Mouse (Mus musculus): ENCODE measurements at regions not wholly inside any gene's neighbourhood (a gene's known extent, or its start where the extent isn't known, plus 50 kb on each side); places are given as distances from the start of the nearest gene placed in this dataset.

GRCm38 (mm10) chr4:87386835-87387234, 156.6 kb upstream of the Slc24a2 start:
- DNase-seq (ENCODE audit: low spot score in 2 of 2), result no peak

- no peak for DNase-seq (ENCODE audit: low spot score in 2 of 2)
These were observed 156.0 kb upstream of the Slc24a2 start for GRCm38 (mm10) chr4:87386271-87386670.

- no peak for DNase-seq (ENCODE audit: low spot score in 2 of 2)
These were observed 155.0 kb upstream of the Slc24a2 start for GRCm38 (mm10) chr4:87385221-87385739.

DNA sequence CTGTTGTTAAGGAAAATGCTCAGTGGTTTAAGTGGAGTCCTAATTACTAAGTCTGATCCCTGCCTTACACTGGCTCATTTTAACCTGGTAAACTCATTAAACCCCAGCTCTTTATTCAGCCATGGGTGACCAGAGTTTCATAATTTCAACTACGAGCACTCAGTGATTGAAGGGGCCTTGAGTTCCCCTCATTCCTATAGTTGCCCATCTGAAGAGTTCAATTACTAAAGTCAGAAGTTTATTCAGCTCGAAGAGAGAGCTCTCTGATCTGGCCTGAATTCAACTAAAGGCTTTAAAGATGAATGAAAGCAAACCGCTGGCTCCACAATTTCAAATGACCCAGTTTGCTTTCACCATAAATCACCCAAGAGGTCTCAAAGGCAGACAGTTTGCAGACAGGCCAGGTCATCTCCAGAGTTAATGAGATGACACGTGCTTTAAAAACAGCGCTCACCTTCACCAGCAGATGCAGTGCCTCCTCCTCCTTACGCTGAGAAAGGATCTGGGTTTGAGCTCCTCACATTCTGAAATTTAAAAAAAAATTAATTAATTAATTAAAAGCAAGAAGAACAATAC, 154.3 kb upstream of the Slc24a2 start:
- no peak for DNase-seq (ENCODE audit: low spot score in 2 of 2)

GRCm38 (mm10) chr4:87380716-87381115, 150.4 kb upstream of the Slc24a2 start:
- DNase-seq (ENCODE audit: low spot score in 2 of 2), result no peak

DNA sequence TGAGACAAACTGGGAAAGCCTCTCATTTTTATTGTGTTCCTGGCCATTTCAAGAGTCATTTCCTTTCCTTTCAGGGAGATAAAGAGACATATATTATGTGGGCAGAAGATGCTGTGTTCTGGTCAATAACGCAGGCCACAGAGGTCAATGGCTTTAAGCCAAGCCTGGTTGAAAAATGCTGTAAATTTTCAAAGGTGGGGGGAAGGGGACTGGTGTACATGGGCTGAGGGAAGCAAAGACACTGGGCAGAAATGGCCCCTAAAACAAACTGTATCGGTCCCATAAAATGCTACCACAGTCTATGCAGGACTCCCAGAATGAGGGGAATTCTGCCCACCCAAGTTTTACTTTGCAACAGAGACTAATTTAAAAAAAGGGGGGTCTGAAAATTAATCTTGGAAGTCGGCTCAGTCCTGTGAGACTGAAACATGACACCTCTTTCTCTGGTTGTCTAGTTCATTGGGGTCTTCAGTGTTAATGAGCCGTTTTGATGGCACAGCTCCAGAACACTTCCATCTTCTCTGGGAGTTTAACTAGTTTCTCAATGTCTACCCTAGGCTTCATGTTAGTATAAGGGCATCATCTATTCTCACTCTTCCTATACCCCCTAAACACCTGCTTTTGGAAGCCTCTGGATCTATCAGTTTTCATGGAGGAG, 149.4 kb upstream of the Slc24a2 start:
- DNase-seq (ENCODE audit: low spot score in 2 of 2), result no peak

DNA sequence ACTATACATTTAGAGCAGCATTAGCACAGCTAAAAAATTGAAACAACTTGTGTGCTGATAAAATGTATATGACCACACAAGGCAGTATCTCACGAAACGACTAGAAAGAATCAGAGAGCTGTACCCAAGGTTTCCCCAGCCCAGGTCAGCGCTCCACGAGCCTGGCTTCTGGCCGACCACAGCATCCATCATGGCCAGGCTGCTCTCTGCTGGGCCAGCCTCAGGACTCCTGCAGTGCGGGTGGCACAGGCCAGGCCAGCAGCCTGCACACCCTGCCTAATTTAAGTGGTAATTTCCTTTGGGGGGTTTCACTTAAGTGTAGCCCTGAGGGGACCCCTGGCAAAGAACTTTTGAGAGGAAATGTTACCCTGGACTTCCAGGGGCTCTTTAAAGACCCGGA, 141.7 kb upstream of the Slc24a2 start:
- DNase-seq (ENCODE audit: low spot score in 2 of 2), result no peak

DNA sequence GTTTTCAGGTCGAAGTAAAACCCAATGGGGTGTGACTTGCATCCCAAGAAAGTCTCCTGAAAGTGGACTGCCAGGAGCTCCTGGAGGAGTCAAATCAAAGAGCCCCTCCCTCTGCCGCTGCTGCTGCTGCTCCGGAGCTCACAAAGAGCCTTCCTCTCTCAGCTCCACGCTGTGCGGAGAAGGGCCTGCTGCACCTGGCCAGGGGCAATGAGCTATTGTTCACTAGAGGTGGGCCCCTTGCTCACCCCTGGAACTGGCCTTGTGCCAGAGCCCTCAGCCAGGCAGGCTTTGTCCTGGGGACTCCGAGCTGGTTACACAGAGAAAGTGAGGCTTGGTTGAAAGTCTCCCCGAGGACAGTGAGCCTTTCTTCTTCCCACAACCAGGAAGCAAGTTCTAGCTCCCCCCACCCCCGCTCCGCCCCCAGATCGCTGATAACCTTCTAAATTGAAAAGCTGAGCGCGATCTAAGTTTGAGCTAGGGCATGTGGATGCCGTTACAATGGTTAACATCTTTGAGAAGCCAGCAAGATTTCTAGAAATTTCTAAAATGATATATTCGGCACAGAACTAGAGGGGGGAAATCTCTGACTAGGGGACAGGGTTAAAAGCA, 139.5 kb upstream of the Slc24a2 start:
- DNase-seq (ENCODE audit: low spot score in 2 of 2), result no peak

DNA sequence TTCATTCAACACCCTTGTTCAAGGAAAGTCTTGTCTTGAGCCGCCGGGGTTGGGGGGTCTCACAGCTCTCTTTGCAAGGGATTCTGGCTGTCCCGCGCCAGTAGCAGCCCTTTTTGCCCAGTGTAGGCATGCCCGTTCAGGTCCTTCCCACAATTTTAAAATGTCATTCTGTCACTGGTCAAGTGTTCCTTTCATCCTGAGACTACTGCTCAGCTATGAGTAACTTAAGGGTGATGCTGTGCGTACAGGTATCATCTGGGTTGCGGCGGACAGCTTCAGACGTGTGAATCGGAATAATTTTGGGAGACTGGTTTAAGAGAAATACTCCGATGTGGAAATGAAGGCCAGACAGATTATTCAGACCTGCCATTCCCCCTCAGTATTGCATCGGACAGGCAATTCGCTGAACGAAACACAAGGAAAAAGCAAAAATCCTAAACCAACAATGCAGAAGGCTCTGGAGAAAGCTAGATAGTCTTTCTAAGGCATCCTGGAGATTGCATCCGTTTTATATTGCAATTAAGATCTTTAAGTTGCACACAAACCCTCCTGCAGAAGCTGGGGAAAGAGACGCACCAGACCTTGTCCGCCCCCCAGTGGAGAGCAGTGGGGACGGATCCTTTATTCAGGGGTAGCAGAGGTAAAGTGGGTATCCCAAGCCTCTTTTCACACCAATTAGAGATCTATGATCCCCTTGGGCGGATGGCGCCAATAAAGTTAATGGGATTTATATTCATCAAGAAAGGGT, 138.3 kb upstream of the Slc24a2 start:
- DNase-seq (ENCODE audit: low spot score in 2 of 2), result peak in 1 of 2 experiments; percentile 12

DNA sequence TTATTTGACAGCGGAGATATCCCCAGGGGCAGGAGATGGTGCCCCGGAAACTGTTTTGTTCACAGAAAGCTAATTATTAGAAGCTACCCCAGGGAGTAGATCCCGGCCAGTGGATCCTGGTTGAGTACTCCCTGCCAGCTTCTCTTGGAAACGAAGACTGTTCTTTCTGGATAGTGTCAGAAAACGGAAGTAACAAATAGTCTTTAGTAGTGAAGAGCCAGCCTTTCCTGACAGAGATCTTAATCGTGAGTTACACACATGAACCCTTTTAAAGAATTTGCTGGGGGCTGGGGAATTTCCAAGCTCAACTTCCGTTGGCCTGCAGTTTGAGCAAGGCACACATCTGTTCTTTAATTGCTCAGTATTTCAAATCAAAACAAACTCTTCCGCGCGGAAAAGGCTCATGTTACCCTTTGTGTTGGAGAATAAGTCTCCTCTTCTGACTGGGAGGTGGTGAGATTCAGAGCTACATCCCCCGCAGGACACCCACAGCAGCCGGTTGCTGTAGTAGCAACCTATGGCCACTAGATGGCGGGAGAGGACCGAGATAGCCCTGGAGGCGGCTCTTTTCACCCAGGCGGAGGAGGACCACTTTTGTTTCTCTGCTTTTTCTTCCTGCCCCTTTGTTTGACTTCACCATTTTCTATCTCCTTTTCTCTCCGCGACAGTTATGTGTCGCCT, 137.6 kb upstream of the Slc24a2 start:
- DNase-seq (ENCODE audit: low spot score in 2 of 2), result peak; percentile 42 to 63

DNA sequence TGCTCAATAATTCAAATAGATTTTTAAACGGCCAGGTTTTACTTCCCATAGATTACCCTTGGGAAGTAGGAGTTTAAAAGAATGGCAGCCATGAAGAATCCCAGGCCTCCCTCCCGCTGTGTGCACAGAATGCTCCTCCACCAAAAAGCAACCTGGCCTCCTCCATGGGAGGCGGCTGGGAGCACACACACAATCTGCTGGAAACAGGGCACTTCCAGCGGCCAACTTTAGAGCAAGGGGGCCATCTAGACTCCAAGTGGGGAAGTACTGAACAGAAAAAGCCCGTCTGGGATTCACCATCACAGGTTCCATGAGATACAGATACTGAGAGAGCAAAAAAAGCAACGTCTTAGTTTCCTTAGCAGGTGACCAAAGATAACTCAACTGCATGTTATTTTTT, 131.9 kb upstream of the Slc24a2 start:
- DNase-seq (ENCODE audit: low spot score in 2 of 2), result no peak

- DNase-seq (ENCODE audit: low spot score in 2 of 2), result no peak
These were observed 129.2 kb upstream of the Slc24a2 start for GRCm38 (mm10) chr4:87359483-87359882.

DNA sequence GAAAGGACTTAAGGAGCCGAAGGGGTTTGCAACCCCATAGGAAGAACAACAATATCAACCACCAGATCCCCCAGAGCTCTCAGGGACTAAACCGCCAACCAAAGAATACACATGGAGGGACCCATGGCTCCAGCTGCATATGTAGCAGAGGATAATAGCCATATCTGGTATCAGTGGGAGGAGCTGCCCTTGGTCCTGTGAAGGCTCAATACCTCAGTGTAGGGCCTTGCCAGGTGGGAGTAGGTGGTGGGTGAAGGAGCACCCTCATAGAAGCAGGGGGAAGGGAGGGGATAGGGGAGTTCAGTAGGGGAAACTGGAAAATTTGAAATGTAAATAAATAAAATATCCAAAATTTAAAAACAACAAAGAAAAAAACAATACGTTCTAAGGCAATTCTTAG, 128.7 kb upstream of the Slc24a2 start:
- DNase-seq (ENCODE audit: low spot score in 2 of 2), result no peak

GRCm38 (mm10) chr4:87332968-87333367, 102.7 kb upstream of the Slc24a2 start:
- DNase-seq (ENCODE audit: low spot score in 2 of 2), result no peak

- no peak for DNase-seq (ENCODE audit: low spot score in 2 of 2)
These were observed 98.9 kb upstream of the Slc24a2 start for GRCm38 (mm10) chr4:87329136-87329535.

DNA sequence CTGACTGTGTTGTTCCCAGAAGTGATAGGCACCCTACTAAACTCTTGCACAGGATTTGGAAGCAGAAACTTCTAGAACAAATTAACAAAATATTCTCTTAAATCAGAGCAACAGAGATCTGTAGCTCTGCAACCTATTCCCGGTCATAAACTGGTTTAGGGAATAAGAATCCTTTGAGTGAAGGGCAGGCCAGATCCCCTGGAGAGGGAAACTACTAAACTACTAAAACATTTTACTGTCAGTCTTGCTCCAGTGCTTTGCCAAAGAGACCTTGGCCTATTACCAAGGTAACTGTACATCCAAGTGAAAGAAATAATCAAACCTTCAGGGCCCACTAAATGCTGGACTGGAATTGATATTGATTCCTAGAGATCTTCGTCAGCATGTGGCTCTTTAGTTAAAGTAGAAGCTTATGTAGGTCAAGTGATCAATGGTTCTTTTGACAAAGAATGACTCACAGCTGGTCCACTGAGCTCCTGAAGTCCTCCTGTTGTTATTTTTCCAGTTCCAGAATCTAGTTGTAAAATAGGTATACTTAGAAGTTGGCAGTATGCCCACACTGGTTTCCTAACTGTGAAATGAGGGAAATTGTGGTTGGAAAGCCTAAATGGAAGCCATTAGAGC, 91.6 kb upstream of the Slc24a2 start:
- DNase-seq (ENCODE audit: low spot score in 2 of 2), result no peak

- no peak for DNase-seq (ENCODE audit: low spot score in 2 of 2)
These were observed 67.9 kb upstream of the Slc24a2 start for GRCm38 (mm10) chr4:87298129-87298528.

- DNase-seq (ENCODE audit: low spot score in 2 of 2), result no peak
These were observed 64.3 kb upstream of the Slc24a2 start for GRCm38 (mm10) chr4:87294538-87294937.
